Mouse (Mus musculus): Measurements from ENCODE around the gene Cela1. TPM values are rescaled to one million over a fixed set of nuclear protein-coding genes. Genes with fewer than 3 reads are reported as not detected.

Gene Cela1
- polyA plus RNA-seq, 1 experiment from 2014 or later, result 2.0 TPM

- Histone ChIP-seq H3K4me2 (ENCODE audit: low read length) (no peak overlapping the region), H3K27ac (ENCODE audit: low read depth, low read length) (no peak overlapping the region), H3K9ac (ENCODE audit: low read depth, low read length) (no peak overlapping the region), H3K27me3 (replicated peaks; ENCODE audit: control insufficient read depth, insufficient read depth, low read length) (no peaks in the 10 kb centered on the region), H3K4me3 (ENCODE audit: low read length) (no peak overlapping the region), H3K9me3 (ENCODE audit: control insufficient read depth, low read length) (no peaks in the 10 kb centered on the region), H3K4me1 (ENCODE audit: control insufficient read depth, insufficient read depth, low read depth, low read length) (no peaks in the 10 kb centered on the region), H3K36me3 (ENCODE audit: control insufficient read depth, insufficient read depth, low read length) (no peaks in the 10 kb centered on the region)
- no peak for ATAC-seq
- 79% methylated on average over 10 of the region's 10 CpGs for WGBS
Observed at GRCm38 (mm10) chr15:100698078-100698477, 10.4 kb upstream of the Cela1 start.

- H3K4me3 ChIP-seq (ENCODE audit: low read length), result no peak overlapping the region
- H3K36me3 ChIP-seq (ENCODE audit: control insufficient read depth, insufficient read depth, low read length), result no peaks in the 10 kb centered on the region
- no peaks in the 10 kb centered on the region for H3K4me1 ChIP-seq (ENCODE audit: control insufficient read depth, insufficient read depth, low read depth, low read length)
- H3K27me3 ChIP-seq (replicated peaks; ENCODE audit: control insufficient read depth, insufficient read depth, low read length), result no peaks in the 10 kb centered on the region
- no peak overlapping the region for H3K9ac ChIP-seq (ENCODE audit: low read depth, low read length)
- no peak overlapping the region for H3K27ac ChIP-seq (ENCODE audit: low read depth, low read length)
- no peak overlapping the region for H3K4me2 ChIP-seq (ENCODE audit: low read length)
- H3K9me3 ChIP-seq (ENCODE audit: control insufficient read depth, low read length), result peaks cover 2% of the 10 kb centered on the region; the same call in 1 of the 2 replicates
- no peak for ATAC-seq
- WGBS, result 81% methylated on average over 9 of the region's 9 CpGs
Observed at GRCm38 (mm10) chr15:100694406-100694805, 6.7 kb upstream of the Cela1 start.

GRCm38 (mm10) chr15:100691990-100692389, 4.3 kb upstream of the Cela1 start:
- no peak for ATAC-seq
- H3K36me3 ChIP-seq (ENCODE audit: control insufficient read depth, insufficient read depth, low read length), result no peaks in the 10 kb centered on the region
- no peak overlapping the region for H3K4me3 ChIP-seq (ENCODE audit: low read length)
- H3K4me2 ChIP-seq (ENCODE audit: low read length), result no peak overlapping the region
- H3K4me1 ChIP-seq (ENCODE audit: control insufficient read depth, insufficient read depth, low read depth, low read length), result no peaks in the 10 kb centered on the region
- peaks cover 2% of the 10 kb centered on the region; the same call in 1 of the 2 replicates for H3K9me3 ChIP-seq (ENCODE audit: control insufficient read depth, low read length)
- no peak overlapping the region for H3K9ac ChIP-seq (ENCODE audit: low read depth, low read length)
- WGBS, result 84% methylated on average over 3 of the region's 3 CpGs
- no peak overlapping the region for H3K27ac ChIP-seq (ENCODE audit: low read depth, low read length)
- no peaks in the 10 kb centered on the region for H3K27me3 ChIP-seq (replicated peaks; ENCODE audit: control insufficient read depth, insufficient read depth, low read length)

GRCm38 (mm10) chr15:100686989-100687388, 732 bp downstream of the Cela1 start:
- Histone ChIP-seq H3K27ac (ENCODE audit: low read depth, low read length) (no peak overlapping the region), H3K4me2 (ENCODE audit: low read length) (no peak overlapping the region)
- ATAC-seq, result no peak

GRCm38 (mm10) chr15:100686434-100686833, 1.3 kb downstream of the Cela1 start:
- Histone ChIP-seq H3K4me2 (ENCODE audit: low read length) (no peak overlapping the region), H3K9me3 (ENCODE audit: control insufficient read depth, low read length) (peaks cover 2% of the 10 kb centered on the region; the same call in 1 of the 2 replicates), H3K27me3 (replicated peaks; ENCODE audit: control insufficient read depth, insufficient read depth, low read length) (no peaks in the 10 kb centered on the region), H3K4me1 (ENCODE audit: control insufficient read depth, insufficient read depth, low read depth, low read length) (no peaks in the 10 kb centered on the region), H3K27ac (ENCODE audit: low read depth, low read length) (no peak overlapping the region), H3K4me3 (ENCODE audit: low read length) (no peak overlapping the region), H3K9ac (ENCODE audit: low read depth, low read length) (no peak overlapping the region), H3K36me3 (ENCODE audit: control insufficient read depth, insufficient read depth, low read length) (no peaks in the 10 kb centered on the region)
- WGBS, result 72% methylated on average over 6 of the region's 6 CpGs
- no peak for ATAC-seq

More at GRCm38 (mm10) chr15:100686989-100687388, 732 bp downstream of the Cela1 start:
- Histone ChIP-seq H3K9ac (ENCODE audit: low read depth, low read length) (no peak overlapping the region), H3K27me3 (replicated peaks; ENCODE audit: control insufficient read depth, insufficient read depth, low read length) (no peaks in the 10 kb centered on the region), H3K9me3 (ENCODE audit: control insufficient read depth, low read length) (peaks cover 2% of the 10 kb centered on the region; the same call in 1 of the 2 replicates), H3K4me1 (ENCODE audit: control insufficient read depth, insufficient read depth, low read depth, low read length) (no peaks in the 10 kb centered on the region), H3K36me3 (ENCODE audit: control insufficient read depth, insufficient read depth, low read length) (no peaks in the 10 kb centered on the region), H3K4me3 (ENCODE audit: low read length) (no peak overlapping the region)
- 68% methylated on average over 12 of the region's 12 CpGs for WGBS

- Histone ChIP-seq H3K36me3 (ENCODE audit: control insufficient read depth, insufficient read depth, low read length) (no peaks in the 10 kb centered on the region), H3K27ac (ENCODE audit: low read depth, low read length) (no peak overlapping the region), H3K4me3 (ENCODE audit: low read length) (no peak overlapping the region), H3K9ac (ENCODE audit: low read depth, low read length) (no peak overlapping the region), H3K9me3 (ENCODE audit: control insufficient read depth, low read length) (peaks cover 2% of the 10 kb centered on the region; the same call in 1 of the 2 replicates), H3K4me2 (ENCODE audit: low read length) (no peak overlapping the region), H3K4me1 (ENCODE audit: control insufficient read depth, insufficient read depth, low read depth, low read length) (no peaks in the 10 kb centered on the region), H3K27me3 (replicated peaks; ENCODE audit: control insufficient read depth, insufficient read depth, low read length) (no peaks in the 10 kb centered on the region)
- 88% methylated on average over 8 of the region's 8 CpGs for WGBS
- ATAC-seq, result no peak
Observed at GRCm38 (mm10) chr15:100685849-100686248, 1.9 kb downstream of the Cela1 start.

- ATAC-seq, result no peak
- Histone ChIP-seq H3K27me3 (replicated peaks; ENCODE audit: control insufficient read depth, insufficient read depth, low read length) (no peaks in the 10 kb centered on the region), H3K4me3 (ENCODE audit: low read length) (no peak overlapping the region), H3K9me3 (ENCODE audit: control insufficient read depth, low read length) (peaks cover under 1% of the 10 kb centered on the region; the same call in 1 of the 2 replicates), H3K4me1 (ENCODE audit: control insufficient read depth, insufficient read depth, low read depth, low read length) (no peaks in the 10 kb centered on the region), H3K9ac (ENCODE audit: low read depth, low read length) (no peak overlapping the region), H3K36me3 (ENCODE audit: control insufficient read depth, insufficient read depth, low read length) (no peaks in the 10 kb centered on the region), H3K27ac (ENCODE audit: low read depth, low read length) (no peak overlapping the region), H3K4me2 (ENCODE audit: low read length) (no peak overlapping the region)
- WGBS, result 20% methylated on average over 13 of the region's 13 CpGs
Observed at GRCm38 (mm10) chr15:100685255-100685654, 2.5 kb downstream of the Cela1 start.

GRCm38 (mm10) chr15:100684450-100684849, 3.3 kb downstream of the Cela1 start:
- H3K9ac ChIP-seq (ENCODE audit: low read depth, low read length), result no peak overlapping the region
- no peaks in the 10 kb centered on the region for H3K4me1 ChIP-seq (ENCODE audit: control insufficient read depth, insufficient read depth, low read depth, low read length)
- no peaks in the 10 kb centered on the region for H3K36me3 ChIP-seq (ENCODE audit: control insufficient read depth, insufficient read depth, low read length)
- H3K27ac ChIP-seq (ENCODE audit: low read depth, low read length), result no peak overlapping the region
- no peaks in the 10 kb centered on the region for H3K27me3 ChIP-seq (replicated peaks; ENCODE audit: control insufficient read depth, insufficient read depth, low read length)
- ATAC-seq, result no peak
- no peaks in the 10 kb centered on the region for H3K9me3 ChIP-seq (ENCODE audit: control insufficient read depth, low read length)
- 72% methylated on average over 10 of the region's 10 CpGs for WGBS
- no peak overlapping the region for H3K4me2 ChIP-seq (ENCODE audit: low read length)
- no peak overlapping the region for H3K4me3 ChIP-seq (ENCODE audit: low read length)

- Histone ChIP-seq H3K27ac (ENCODE audit: low read depth, low read length) (no peak overlapping the region), H3K9ac (ENCODE audit: low read depth, low read length) (no peak overlapping the region), H3K4me1 (ENCODE audit: control insufficient read depth, insufficient read depth, low read depth, low read length) (no peaks in the 10 kb centered on the region), H3K27me3 (replicated peaks; ENCODE audit: control insufficient read depth, insufficient read depth, low read length) (no peaks in the 10 kb centered on the region), H3K36me3 (ENCODE audit: control insufficient read depth, insufficient read depth, low read length) (no peaks in the 10 kb centered on the region), H3K4me3 (ENCODE audit: low read length) (no peak overlapping the region), H3K9me3 (ENCODE audit: control insufficient read depth, low read length) (no peaks in the 10 kb centered on the region), H3K4me2 (ENCODE audit: low read length) (no peak overlapping the region)
- no peak for ATAC-seq
- WGBS, result 43% methylated on average over 2 of the region's 2 CpGs
Observed at GRCm38 (mm10) chr15:100683041-100683440, 4.7 kb downstream of the Cela1 start.

GRCm38 (mm10) chr15:100681770-100682169, 6.0 kb downstream of the Cela1 start:
- 36% methylated on average over 7 of the region's 7 CpGs for WGBS

More at GRCm38 (mm10) chr15:100681770-100682169, 6.0 kb downstream of the Cela1 start:
- no peak for ATAC-seq
- no peak overlapping the region for H3K4me2 ChIP-seq (ENCODE audit: low read length)
- H3K27me3 ChIP-seq (replicated peaks; ENCODE audit: control insufficient read depth, insufficient read depth, low read length), result no peaks in the 10 kb centered on the region
- no peak overlapping the region for H3K27ac ChIP-seq (ENCODE audit: low read depth, low read length)
- no peak overlapping the region for H3K4me3 ChIP-seq (ENCODE audit: low read length)
- H3K36me3 ChIP-seq (ENCODE audit: control insufficient read depth, insufficient read depth, low read length), result no peaks in the 10 kb centered on the region
- H3K9me3 ChIP-seq (ENCODE audit: control insufficient read depth, low read length), result no peaks in the 10 kb centered on the region
- H3K4me1 ChIP-seq (ENCODE audit: control insufficient read depth, insufficient read depth, low read depth, low read length), result no peaks in the 10 kb centered on the region
- H3K9ac ChIP-seq (ENCODE audit: low read depth, low read length), result no peak overlapping the region
